In genomic region chr17:29725027-29725620, GRCm38 (mm10) we compare ENCODE assay signal across 23 mouse cellular contexts. TPM values are rescaled to one million over a fixed set of nuclear protein-coding genes. Genes with fewer than 3 reads are reported as not detected.
A peak's percentile ranks its signal among the peaks of the same experiment; 100 is the strongest.
DNase-seq lines count a peak whose midpoint lies in the region; ATAC-seq and TF ChIP-seq lines count a peak whose summit lies in the region.
"Had no signal": no experiment of that assay in that cellular context is flagged by ENCODE, and none has a peak within 500 bp of the region (broad histone marks: within the 10 kb centered on the region; RNA-seq: fewer than 3 reads in every experiment).

No protein-coding gene starts in this region.

- H3K79me2 ChIP-seq in MEL (ENCODE audit: control insufficient read depth, insufficient read depth, low read length, poor library complexity), result no peaks in the 10 kb centered on the region

- H3K9ac ChIP-seq in forebrain, embryonic 16.5 days (replicated peaks; ENCODE audit: low read depth, low read length), result no peak overlapping the region
- H3K9ac ChIP-seq in forebrain, embryonic 11.5 days (ENCODE audit: low read length), result no peak overlapping the region
- no peak overlapping the region for H3K9ac ChIP-seq in MEL (ENCODE audit: control insufficient read depth, low read depth, low read length, poor library complexity, severe bottlenecking)
- H3K9ac ChIP-seq: embryonic facial prominence, embryonic 13.5 days; hindbrain, embryonic 13.5 days had no signal

- DNase-seq in forebrain, embryonic 11.5 days (ENCODE audit: low spot score), result no peak
- DNase-seq in left cerebral cortex, postnatal 4 days, result peak; percentile 46
- no peak for DNase-seq in left cerebral cortex, adult 2 months (ENCODE audit: extremely low spot score in 1 of 2, low spot score in 2 of 2)
- DNase-seq in MEL (ENCODE audit: low read depth, low spot score) (peak; percentile 68), Patski (ENCODE audit: low read depth, low spot score) (no peak)
- no peak for DNase-seq in layer of hippocampus, adult 11-12 months (ENCODE audit: low spot score)
- no peak for DNase-seq in kidney, postnatal 4 days
- DNase-seq: adrenal gland, adult 2 months; adrenal gland, postnatal 25 days; cerebellum, adult 11 months; cerebellum, adult 9-10 months; cerebellum, postnatal 36 days; gastrocnemius, postnatal 10 days; heart, adult 18-20 months; heart, postnatal 10 days; heart, postnatal 4 days had no signal

- WGBS in forebrain, embryonic 16.5 days, result 69% methylated on average over 6 of the region's 6 CpGs
- 81% methylated on average over 6 of the region's 6 CpGs for WGBS in forebrain, embryonic 11.5 days

- H3K4me2 ChIP-seq in forebrain, embryonic 16.5 days (ENCODE audit: low read length), result no peak overlapping the region
- no peak overlapping the region for H3K4me2 ChIP-seq in forebrain, embryonic 11.5 days (ENCODE audit: low read depth, low read length, severe bottlenecking)
- H3K4me2 ChIP-seq: embryonic facial prominence, embryonic 13.5 days; hindbrain, embryonic 13.5 days had no signal

- no peaks in the 10 kb centered on the region for H3K9me3 ChIP-seq in forebrain, embryonic 16.5 days (ENCODE audit: control insufficient read depth, low read length)
- H3K9me3 ChIP-seq in forebrain, embryonic 11.5 days (ENCODE audit: control insufficient read depth, low read length), result no peaks in the 10 kb centered on the region
- H3K9me3 ChIP-seq in MEL (replicated peaks; ENCODE audit: insufficient read depth, low read length), result no peaks in the 10 kb centered on the region
- H3K9me3 ChIP-seq: G1E; heart, embryonic 10.5 days; hindbrain, embryonic 13.5 days had no signal

- TF ChIP-seq EP300 in MEL (IDR thresholded peaks at IDR 0.05; ENCODE audit: low read depth in 1 of 2, low read length in 2 of 2), result no peak

- no peaks in the 10 kb centered on the region for H3K36me3 ChIP-seq in forebrain, embryonic 16.5 days (ENCODE audit: control insufficient read depth, insufficient read depth)
- no peaks in the 10 kb centered on the region for H3K36me3 ChIP-seq in forebrain, embryonic 11.5 days (ENCODE audit: control insufficient read depth, insufficient read depth, low read length)
- H3K36me3 ChIP-seq in MEL (ENCODE audit: control insufficient read depth in 1 of 2, insufficient read depth in 2 of 2, low read length in 2 of 2), result 0 out of 4 replicates have a peak, but pooled peaks cover 0 to 3% of the 10 kb centered on the region in 2 experiments
- H3K36me3 ChIP-seq: embryonic facial prominence, embryonic 13.5 days; heart, embryonic 10.5 days; hindbrain, embryonic 13.5 days had no signal

- no peaks in the 10 kb centered on the region for H3K27me3 ChIP-seq in forebrain, embryonic 16.5 days (replicated peaks; ENCODE audit: control insufficient read depth, insufficient read depth, low read length)
- H3K27me3 ChIP-seq in forebrain, embryonic 11.5 days (ENCODE audit: control insufficient read depth, insufficient read depth, low read length), result no peaks in the 10 kb centered on the region
- H3K27me3 ChIP-seq in MEL (ENCODE audit: control insufficient read depth in 1 of 2, insufficient read depth in 2 of 2, low read length in 2 of 2) (no peaks in the 10 kb centered on the region), Patski (no peaks in the 10 kb centered on the region)
- H3K27me3 ChIP-seq: embryonic facial prominence, embryonic 13.5 days; hindbrain, embryonic 13.5 days had no signal

- no peak overlapping the region for H3K4me3 ChIP-seq in forebrain, embryonic 16.5 days (replicated peaks; ENCODE audit: low read length)
- H3K4me3 ChIP-seq in forebrain, embryonic 11.5 days (ENCODE audit: low read depth, low read length), result no peak overlapping the region
- H3K4me3 ChIP-seq in left cerebral cortex, adult 2 months, result no peak overlapping the region
- no peak overlapping the region for H3K4me3 ChIP-seq in MEL (ENCODE audit: control insufficient read depth in 1 of 2, insufficient read depth in 1 of 2, low read depth in 2 of 2, low read length in 2 of 2)
- H3K4me3 ChIP-seq: embryonic facial prominence, embryonic 13.5 days; heart, embryonic 10.5 days; hindbrain, embryonic 13.5 days had no signal

- no peak for TF ChIP-seq RAD21 in MEL (IDR thresholded peaks at IDR 0.05; ENCODE audit: low read depth, low read length)

- CTCF ChIA-PET in Patski (lab: Charles Lee), result interaction anchor here (0.8 to 0.9 kb wide), 2 partner anchors 13 to 132 kb away, joined by 3 read pairs; no protein-coding TSS in a partner anchor

- TF ChIP-seq CTCF in left cerebral cortex, adult 2 months (IDR thresholded peaks at IDR 0.05), result no peak
- TF ChIP-seq CTCF in MEL (IDR thresholded peaks at IDR 0.05 in 2 of 3, conservative IDR thresholded peaks at IDR 0.05 in 1 of 3; ENCODE audit: control insufficient read depth in 1 of 3, insufficient read depth in 1 of 3, low read depth in 2 of 3, low read length in 3 of 3, poor library complexity in 1 of 3, severe bottlenecking in 1 of 3), result no peak
- TF ChIP-seq CTCF in Patski (IDR thresholded peaks at IDR 0.05), result no peak

- POLR2A ChIA-PET in Patski (lab: Charles Lee), result interaction anchor here (1.4 kb wide), 1 partner anchor 13 kb away, joined by 3 read pairs; no protein-coding TSS in a partner anchor

- TF ChIP-seq POLR2A in MEL (IDR thresholded peaks at IDR 0.05; ENCODE audit: control insufficient read depth in 1 of 2, insufficient read depth in 1 of 2, low read depth in 1 of 2, low read length in 2 of 2, poor library complexity in 1 of 2), result 0 out of 4 replicates have a peak, but pooled peaks of 1 of the 2 experiments have one; percentile 35

- peaks cover 16% of the 10 kb centered on the region for H3K4me1 ChIP-seq in forebrain, embryonic 16.5 days (replicated peaks; ENCODE audit: control insufficient read depth, insufficient read depth, low read length)
- H3K4me1 ChIP-seq in forebrain, embryonic 11.5 days (replicated peaks; ENCODE audit: control insufficient read depth, insufficient read depth, low read length), result no peaks in the 10 kb centered on the region
- peaks cover 2 to 11% of the 10 kb centered on the region in 2 experiments for H3K4me1 ChIP-seq in MEL (ENCODE audit: control insufficient read depth in 1 of 2, insufficient read depth in 2 of 2, low read length in 2 of 2)
- H3K4me1 ChIP-seq: embryonic facial prominence, embryonic 13.5 days had no signal

- H3K27ac ChIP-seq in forebrain, embryonic 16.5 days (ENCODE audit: low read length), result no peak overlapping the region
- no peak overlapping the region for H3K27ac ChIP-seq in forebrain, embryonic 11.5 days (ENCODE audit: low read depth, low read length)
- no peak overlapping the region for H3K27ac ChIP-seq in left cerebral cortex, adult 2 months
- no peak overlapping the region for H3K27ac ChIP-seq in MEL (ENCODE audit: control insufficient read depth, low read depth, low read length)
- H3K27ac ChIP-seq: embryonic facial prominence, embryonic 13.5 days; heart, embryonic 10.5 days; hindbrain, embryonic 13.5 days had no signal

- peak; percentile 18; the same call in 1 of the 2 replicates for ATAC-seq in forebrain, embryonic 16.5 days
- ATAC-seq in forebrain, embryonic 11.5 days (replicated peaks; ENCODE audit: low FRiP score), result no peak
- peak; percentile 76 for ATAC-seq in Patski
- ATAC-seq: inflammation-experienced regulatory T-cells, adult 6 months; intestine, postnatal 0 days had no signal

- in situ Hi-C loops in Patski (cut with MboI; ENCODE audit: low pct_unique_long_range_greater_than_20kb), result no loop called here

- intact Hi-C loops in left cerebral cortex, postnatal 4 days (cut with DNase I), result no loop called here
- intact Hi-C loops in left cerebral cortex, adult 2 months (cut with DNase I), result no loop called here

TF ChIP-seq in MEL, 35 proteins besides CTCF, POLR2A, EP300 and RAD21:
- TF ChIP-seq MAFK (IDR thresholded peaks at IDR 0.05; ENCODE audit: borderline replicate concordance, low read depth, low read length), result no peak
- TF ChIP-seq TCF12 (IDR thresholded peaks at IDR 0.05; ENCODE audit: low read depth, low read length), result no peak
- no peak for TF ChIP-seq MXI1 (IDR thresholded peaks at IDR 0.05; ENCODE audit: low read depth, low read length)
- no peak for TF ChIP-seq ETS1 (IDR thresholded peaks at IDR 0.05; ENCODE audit: low read depth, low read length)
- 0 out of 2 replicates have a peak, but pooled peaks have one; percentile 18 for TF ChIP-seq SIN3A (IDR thresholded peaks at IDR 0.05; ENCODE audit: low read length)
- peak; percentile 58; the same call in 1 of the 2 replicates for TF ChIP-seq ELF1 (IDR thresholded peaks at IDR 0.05; ENCODE audit: low read depth, low read length)
- TF ChIP-seq TBP (IDR thresholded peaks at IDR 0.05; ENCODE audit: low read depth, low read length), result no peak
- no peak for TF ChIP-seq GABPA (IDR thresholded peaks at IDR 0.05; ENCODE audit: low read depth, low read length)
- TF ChIP-seq POLR2AphosphoS5 (IDR thresholded peaks at IDR 0.05; ENCODE audit: borderline replicate concordance, low read depth, low read length), result no peak
- no peak for TF ChIP-seq MAX (IDR thresholded peaks at IDR 0.05; ENCODE audit: low read length)
- no peak for TF ChIP-seq CHD2 (IDR thresholded peaks at IDR 0.05; ENCODE audit: low read length)
- no peak for TF ChIP-seq ZKSCAN1 (IDR thresholded peaks at IDR 0.05; ENCODE audit: low read depth, low read length)
- no peak for TF ChIP-seq GATA1 (IDR thresholded peaks at IDR 0.05; ENCODE audit: low read depth, low read length)
- no peak for TF ChIP-seq USF1 (IDR thresholded peaks at IDR 0.05; ENCODE audit: low read depth, low read length)
- no peak for TF ChIP-seq KAT2A (conservative IDR thresholded peaks at IDR 0.05; ENCODE audit: low read depth, low read length)
- no peak for TF ChIP-seq MYC (IDR thresholded peaks at IDR 0.05; ENCODE audit: low read depth, low read length)
- TF ChIP-seq MAZ (IDR thresholded peaks at IDR 0.05; ENCODE audit: low read depth, low read length), result no peak

RNA-seq across cellular contexts. Expression of gene Ccdc167, which starts 8.3 kb away (rescaled TPM):
- polyA plus RNA-seq in forebrain, embryonic 16.5 days (2015; fragmentation: Nextera tagmentation; extraction: Ambion mirVana), result 9.3 and 11.6 TPM in 2 replicates
- 13.7 and 17.0 TPM in 2 replicates for polyA plus RNA-seq in forebrain, embryonic 11.5 days (2014; fragmentation: Nextera tagmentation; extraction: Ambion mirVana)
- 10 to 100 TPM; 11.6 to 13.5 TPM for total RNA-seq in left cerebral cortex, postnatal 4 days (2021)
- total RNA-seq in left cerebral cortex, adult 2 months (2021), result 10 to 100 TPM; 13.9 to 17.3 TPM
- 12.2 and 13.4 TPM in 2 replicates for total RNA-seq in MEL (2012; rRNA removed)
- polyA plus RNA-seq in MEL (2012; ENCODE audit: insufficient read depth in 1 of 2, insufficient read length in 2 of 2, low read depth in 1 of 2, low replicate concordance in 2 of 2, missing spikeins in 1 of 2) (10 to 100 TPM in 1 of 2 experiments, not detected in 1; 12.1 TPM), Patski (2021) (9.6 TPM)

Comparison
In these comparisons a context has a peak if more than half of its experiments do, and no peak if none do; other contexts are left out.
1. DNase-seq: peak in left cerebral cortex, postnatal 4 days (single experiment) and MEL (single experiment); none in forebrain, embryonic 11.5 days (single experiment), left cerebral cortex, adult 2 months (0 of 2), Patski (single experiment), layer of hippocampus, adult 11-12 months (single experiment) and kidney, postnatal 4 days (0 of 2).